Mouse (Mus musculus): ENCODE results near the gene Tada2a.

GRCm38 (mm10) chr11:84063631-84064209 lies 65.7 kb downstream of the Tada2a start:
- TF ChIP-seq CTCF (IDR thresholded peaks at IDR 0.05; ENCODE audit: low read depth) = no peak
- TF ChIP-seq EP300 (IDR thresholded peaks at IDR 0.05; ENCODE audit: low read depth) = no peak

Measured in liver, postnatal 0 days (tissue).